Mouse (Mus musculus): Measurements from ENCODE around the gene Ift80.

DNA sequence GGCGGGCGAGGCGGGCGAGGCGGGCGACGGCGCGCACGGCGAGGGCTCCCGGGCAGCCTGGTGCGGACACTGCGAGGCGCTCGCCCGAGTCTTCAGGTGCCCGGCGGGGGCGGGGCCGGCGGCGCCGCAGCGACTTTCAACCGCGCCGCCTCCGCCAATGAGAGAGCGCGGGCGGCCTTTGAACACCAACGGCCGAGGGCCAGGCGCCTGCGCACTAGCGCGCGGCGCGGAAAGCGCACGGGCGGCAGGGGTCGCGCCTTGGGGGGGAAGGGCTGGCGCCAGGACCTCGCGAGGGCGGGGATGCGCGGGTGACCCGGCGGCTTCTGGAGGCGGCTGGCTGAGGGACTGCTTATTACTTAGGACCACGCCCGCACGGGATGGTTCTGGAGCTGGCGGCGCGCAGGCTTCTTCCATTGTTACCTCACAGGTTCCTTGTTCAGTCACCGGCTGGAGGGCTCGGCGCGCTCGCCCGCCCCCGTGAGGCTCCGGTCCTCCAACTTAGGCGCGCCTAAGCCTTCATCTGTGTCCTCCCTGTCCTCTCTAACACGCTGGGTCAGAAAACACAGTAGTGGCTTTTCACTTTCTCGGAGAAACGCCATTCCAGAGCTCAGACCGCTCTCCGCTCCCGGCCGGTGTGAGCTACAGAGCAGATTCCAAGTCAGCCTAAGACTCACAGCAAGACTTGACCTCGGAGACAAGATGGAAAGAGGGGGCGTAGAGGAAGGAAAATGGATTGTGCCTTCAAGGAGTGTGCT is 40.5 kb upstream of the Ift80 start, which contains the start of gene Trim59:
- TF ChIP-seq CTCF (IDR thresholded peaks at IDR 0.05; ENCODE audit: low read depth, low read length) (no peak), GATA1 (IDR thresholded peaks at IDR 0.05; ENCODE audit: borderline replicate concordance, low read length) (no peak)

All from G1E (cell line).